Mouse (Mus musculus) adrenal gland, postnatal 25 days (tissue): ENCODE measurements around the gene 4930524J08Rik. TPM values are rescaled to one million over a fixed set of nuclear protein-coding genes. Genes with fewer than 3 reads are reported as not detected.

ENCODE experiments used
- DNase-seq: peaks from one replicate; pipeline ENCODE4 v3.0.0; 2021; ENCODE audit warnings: mixed read lengths
- long read RNA-seq: library from polyadenylated mRNA; stranded (forward); transcript quantifications from one replicate; pipeline ENCODE4 v2.0.0, GENCODE M21; 2021
- total RNA-seq: library from RNA; stranded (reverse); gene quantifications from 2 replicates; pipeline ENCODE4 v1.2.3, GENCODE M21; 2021

Gene 4930524J08Rik
- 1.7 and 3.5 TPM in 2 replicates for total RNA-seq
- long read RNA-seq, partial matches to known transcripts, result 0 of 2 reads
- long read RNA-seq, other reads (novel, unspliced or antisense), result 0 of 2 reads

- peak; percentile 94 for DNase-seq
Observed at GRCm38 (mm10) chr5:99978699-99979442, at the start of gene 4930524J08Rik, which contains the start of gene Hnrnpd. Gene 4930524J08Rik (plus strand): TSS chr5:99979061. Gene Hnrnpd (minus strand): TSS chr5:99978938.

- no peak for DNase-seq
Observed at GRCm38 (mm10) chr5:99931910-99932309, 47.0 kb upstream of the 4930524J08Rik start.

DNA sequence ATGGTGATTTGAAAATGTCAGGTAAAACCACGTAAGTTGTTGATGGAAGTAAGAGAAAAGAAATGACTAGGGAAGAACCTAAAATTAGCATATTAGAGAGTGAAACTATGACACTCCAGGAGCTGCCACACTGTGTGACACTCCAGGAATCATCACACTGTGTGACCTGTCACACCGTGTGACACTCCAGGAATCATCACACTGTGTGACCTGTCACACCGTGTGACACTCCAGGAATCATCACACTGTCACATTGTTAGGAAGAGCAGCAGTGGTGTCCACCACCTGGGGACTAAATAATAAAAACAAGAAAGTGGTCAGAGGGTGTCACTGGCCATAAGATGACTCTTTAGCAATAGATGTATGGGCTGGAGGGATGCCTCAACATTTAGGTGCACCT is 39.4 kb upstream of the 4930524J08Rik start:
- DNase-seq, result no peak

- no peak for DNase-seq
Observed at GRCm38 (mm10) chr5:99941273-99941672, 37.6 kb upstream of the 4930524J08Rik start.

DNA sequence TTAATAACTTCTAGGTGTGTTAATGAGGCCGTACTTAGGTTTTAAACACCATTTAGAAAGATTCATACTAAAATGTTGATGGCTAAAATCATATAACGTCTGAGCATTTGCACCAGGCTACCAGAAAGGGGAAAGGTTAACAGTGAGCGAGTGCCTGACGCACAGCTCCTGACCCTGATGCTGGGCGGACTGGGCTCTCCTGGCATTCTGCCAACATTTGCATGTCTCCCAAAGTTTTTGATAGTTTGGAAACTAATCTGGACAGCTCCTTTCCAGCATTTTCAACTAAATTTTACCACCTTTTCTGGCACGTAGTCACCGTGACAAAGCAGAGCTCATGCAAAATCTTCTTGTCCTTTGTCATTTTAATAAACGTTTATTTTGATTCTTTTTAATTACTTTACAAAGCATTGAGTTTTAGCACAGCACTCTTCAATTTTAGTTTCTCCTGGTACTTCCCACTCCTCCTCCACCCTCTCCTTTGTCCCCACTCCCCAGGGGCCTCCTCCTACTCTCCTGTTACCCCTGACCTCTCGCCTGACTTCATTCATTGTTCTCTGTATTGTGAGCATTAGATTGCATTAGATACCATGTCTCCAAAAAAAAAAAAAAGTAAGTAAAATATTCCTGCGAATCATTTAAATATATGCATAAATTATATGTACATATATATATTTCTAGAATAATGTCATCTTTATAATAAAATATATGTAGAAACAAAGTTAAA is 36.9 kb upstream of the 4930524J08Rik start:
- peak; percentile 24 for DNase-seq

DNA sequence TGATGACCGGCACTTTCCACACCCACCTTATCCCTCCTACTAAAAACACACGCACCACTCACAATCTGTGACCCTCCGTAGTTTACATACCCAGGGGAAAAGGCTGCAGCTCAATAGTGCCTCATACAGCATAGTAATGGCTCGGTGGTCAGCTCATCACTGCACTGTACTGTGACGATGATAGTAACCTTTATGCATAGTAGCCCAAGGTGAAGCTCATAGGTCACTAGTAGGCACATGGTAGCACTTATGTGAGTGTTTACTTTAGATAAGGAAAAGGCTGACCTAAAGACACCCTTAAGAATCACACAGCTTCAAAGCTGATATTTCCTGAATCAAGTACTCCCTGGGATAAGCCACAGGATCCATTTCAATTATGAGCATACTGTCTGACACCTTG is 26.3 kb upstream of the 4930524J08Rik start:
- no peak for DNase-seq

GRCm38 (mm10) chr5:99953883-99954282 is 25.0 kb upstream of the 4930524J08Rik start:
- no peak for DNase-seq

DNA sequence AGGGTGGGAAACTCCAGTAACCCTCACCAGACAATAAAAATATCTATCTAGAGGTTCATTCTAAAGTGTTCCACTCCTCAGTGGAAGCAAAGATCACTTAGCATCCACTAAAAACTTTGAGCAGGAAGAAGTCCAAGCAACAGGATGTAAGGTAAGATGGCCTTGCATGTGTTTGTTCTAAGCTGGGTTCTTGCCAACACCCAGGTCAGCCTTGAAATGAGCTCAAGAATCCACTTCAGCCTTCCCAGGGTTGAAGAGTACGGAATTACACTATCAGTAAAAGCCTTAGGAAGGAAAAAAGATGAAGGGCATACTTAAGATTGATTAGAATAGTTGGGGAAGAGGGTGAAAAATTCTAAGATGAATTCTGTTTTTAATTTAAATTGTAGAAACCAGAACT is 20.2 kb upstream of the 4930524J08Rik start:
- DNase-seq, result no peak

DNA sequence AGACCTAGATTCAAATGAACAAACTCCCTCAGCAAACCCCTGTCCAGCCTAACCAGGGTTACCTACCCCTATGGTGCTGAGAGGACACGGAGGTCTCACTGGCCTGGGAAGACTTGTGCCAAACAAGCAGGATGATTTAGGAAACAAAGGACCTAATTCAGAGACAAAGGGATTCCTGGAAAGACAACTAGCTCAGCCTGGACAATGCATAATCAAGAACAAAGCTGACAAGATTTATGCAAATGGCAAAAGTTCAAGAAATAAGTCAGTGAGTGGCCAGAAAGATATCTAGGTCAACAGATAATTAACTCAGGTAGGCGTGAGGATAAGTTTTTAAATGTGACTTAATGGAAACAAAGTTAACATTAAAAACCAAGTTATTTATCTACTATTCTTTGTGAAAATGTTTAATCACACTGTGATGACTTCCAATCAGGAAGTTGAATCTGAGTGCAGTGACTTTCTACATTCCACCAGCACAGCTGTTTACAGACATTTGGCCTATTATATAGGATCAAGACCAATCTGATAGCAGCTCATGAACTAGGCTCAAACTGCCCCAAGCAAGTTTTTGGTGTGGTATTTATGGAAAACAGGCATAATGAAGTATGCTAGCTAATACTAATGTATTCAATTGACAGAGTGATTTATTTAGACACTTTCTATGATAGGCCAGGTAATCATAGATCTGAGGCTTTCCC is 19.5 kb upstream of the 4930524J08Rik start:
- DNase-seq, result no peak

DNA sequence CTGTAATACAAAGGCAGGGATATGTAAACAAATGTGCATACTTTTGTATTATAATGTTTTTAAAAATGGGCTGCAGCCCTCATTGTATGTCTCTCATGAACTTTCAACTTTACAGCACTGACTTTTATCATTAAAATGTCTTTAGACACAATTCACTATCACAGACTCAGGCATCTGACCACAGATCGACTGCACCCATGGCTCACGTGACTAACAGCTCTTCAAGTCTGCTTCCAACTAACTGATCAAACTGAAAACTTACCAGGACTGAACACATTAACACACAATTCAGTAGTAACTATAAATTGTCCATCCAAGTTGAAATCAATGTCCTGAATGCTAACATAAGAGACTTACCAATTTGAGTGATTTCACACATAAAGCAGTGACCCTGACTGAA is 18.9 kb upstream of the 4930524J08Rik start:
- no peak for DNase-seq

DNA sequence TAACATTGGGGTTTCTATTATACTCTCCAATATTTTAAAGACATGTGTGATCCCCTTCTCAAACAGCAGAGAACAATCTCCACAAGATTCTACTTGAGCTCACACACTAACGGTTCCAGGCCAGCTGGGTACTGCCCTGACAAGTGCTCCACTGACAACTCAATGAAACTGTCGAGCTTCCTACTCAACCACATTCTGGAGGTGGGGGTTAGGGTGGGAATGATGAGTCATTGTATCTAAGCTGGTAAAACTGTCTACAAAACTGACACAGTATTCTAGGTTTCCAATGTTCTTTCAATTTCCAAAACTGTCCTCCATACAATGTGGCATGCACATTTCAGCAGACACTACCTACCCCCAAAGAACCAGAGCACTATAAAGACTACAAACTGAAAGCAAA is 4.9 kb upstream of the 4930524J08Rik start:
- no peak for DNase-seq

- no peak for DNase-seq
Observed at GRCm38 (mm10) chr5:99975061-99975460, 3.8 kb upstream of the 4930524J08Rik start.

DNA sequence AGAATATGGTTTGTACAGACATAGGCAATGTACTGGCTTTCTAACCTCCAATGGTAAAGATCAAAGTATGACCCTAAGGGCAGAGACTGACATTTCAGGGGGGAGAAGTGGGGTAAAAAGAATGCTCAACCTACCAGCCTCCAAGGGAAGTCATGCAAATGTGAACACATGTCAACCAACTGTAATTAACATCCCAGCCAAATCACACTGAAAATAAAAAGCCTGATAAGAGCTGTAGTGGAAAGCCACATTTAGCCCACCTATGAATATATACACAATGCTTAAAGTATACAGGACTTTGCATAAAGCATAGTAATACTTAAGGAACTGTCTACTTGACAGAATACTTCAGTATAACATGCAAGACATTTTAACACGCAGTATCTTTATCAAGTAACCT is 3.1 kb upstream of the 4930524J08Rik start:
- DNase-seq, result no peak

- no peak for DNase-seq
Observed at GRCm38 (mm10) chr5:99976334-99976955, 2.4 kb upstream of the 4930524J08Rik start.

DNA sequence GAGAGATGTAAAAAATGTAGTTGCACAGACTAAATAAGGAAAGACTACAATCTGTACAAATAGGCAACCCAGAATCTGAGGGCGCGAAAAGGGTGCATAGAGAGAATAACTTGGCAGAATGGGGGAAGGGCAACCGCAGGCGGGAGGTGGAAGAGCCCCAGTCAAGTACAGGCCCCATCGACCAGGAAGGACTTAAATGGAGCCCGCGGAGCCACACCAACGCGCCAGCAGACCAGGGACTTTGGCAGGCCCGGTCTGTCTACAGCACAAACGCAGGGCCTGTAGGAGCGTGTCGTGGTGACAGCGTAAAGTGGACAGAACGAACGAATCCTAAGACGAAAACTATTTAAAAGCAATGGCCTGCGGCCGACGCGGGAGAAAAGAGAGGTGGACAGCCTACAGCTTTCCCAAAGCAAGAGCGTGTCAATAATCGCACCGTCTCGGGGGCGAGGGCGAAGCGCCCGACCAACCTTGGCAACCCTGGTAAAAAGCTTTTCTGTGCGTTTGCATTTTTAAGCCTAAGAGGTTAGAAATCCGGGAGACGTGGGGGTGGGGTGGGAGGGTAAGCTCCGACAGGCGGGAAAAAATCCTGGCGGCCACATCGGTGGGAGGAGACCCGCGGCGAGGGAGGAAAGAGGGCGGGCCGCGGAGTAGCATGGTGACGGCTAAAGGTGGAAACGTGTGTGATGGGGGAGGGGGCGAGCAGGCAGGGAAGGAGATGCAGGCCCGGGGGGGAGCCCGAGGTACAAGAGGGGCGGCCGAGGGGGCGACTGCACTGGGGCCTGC is 1.2 kb upstream of the 4930524J08Rik start:
- DNase-seq, result peak; percentile 85

- DNase-seq, result no peak
Observed at GRCm38 (mm10) chr5:99983452-99984061, 4.7 kb downstream of the 4930524J08Rik start.

- no peak for DNase-seq
Observed at GRCm38 (mm10) chr5:99994166-99994565, 15.3 kb downstream of the 4930524J08Rik start.

GRCm38 (mm10) chr5:99994680-99995079 is 15.8 kb downstream of the 4930524J08Rik start:
- no peak for DNase-seq

DNA sequence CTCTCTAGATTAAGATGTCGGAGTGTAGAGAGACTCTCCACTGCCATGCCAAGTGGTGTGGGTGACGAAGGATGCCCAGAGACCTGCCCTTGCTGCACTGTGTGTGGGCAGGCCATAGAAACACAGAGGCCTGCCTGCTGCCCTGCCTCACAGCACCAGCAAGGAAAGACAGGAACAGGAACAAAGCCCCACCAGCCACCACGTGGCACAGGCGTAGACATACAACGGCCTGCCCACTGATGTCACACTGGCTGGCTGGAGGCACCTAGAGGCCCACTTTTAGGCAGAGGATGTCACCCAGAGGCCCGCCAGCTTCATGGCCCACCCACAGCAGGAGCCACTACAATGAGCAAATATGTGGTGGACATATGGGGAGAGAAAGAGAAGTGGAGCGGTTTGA is 21.2 kb downstream of the 4930524J08Rik start:
- DNase-seq, result no peak

DNA sequence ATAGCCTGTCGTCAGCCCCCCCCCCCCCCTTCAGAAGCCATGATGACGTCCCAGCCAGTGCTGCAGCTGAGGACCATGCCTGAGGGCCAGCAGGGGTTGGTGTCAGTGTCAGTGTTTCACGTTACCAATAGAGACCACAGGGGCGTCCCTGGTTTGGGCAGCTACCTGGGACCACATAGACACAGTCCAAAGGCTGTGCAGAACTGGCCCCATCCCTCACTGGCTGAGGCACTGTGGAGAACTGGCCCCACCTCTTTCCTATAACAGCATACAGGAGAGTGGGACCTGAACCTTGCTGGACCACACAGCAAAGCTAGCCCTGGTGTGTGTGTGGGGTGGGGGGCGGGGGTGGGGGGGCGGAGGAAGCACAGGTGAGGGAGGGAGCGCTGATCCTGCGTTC is 21.6 kb downstream of the 4930524J08Rik start:
- no peak for DNase-seq

GRCm38 (mm10) chr5:100003895-100004294 is 25.0 kb downstream of the 4930524J08Rik start:
- DNase-seq, result no peak
